Mouse (Mus musculus) urinary bladder, adult 18-20 months (tissue): ENCODE results near the gene Asb14.
"Not testable (repeated sequence)": the region's sequence is repeated elsewhere in the genome, so short reads cannot be mapped to it uniquely, and the experiment has no call there.

ENCODE experiments used
- DNase-seq, 2 experiments: peaks; one replicate each; pipeline ENCODE4 v3.0.0; 2022; ENCODE audit warnings: low spot score in 2 of 2, mixed read lengths in 2 of 2

Asb14 gene

DNA sequence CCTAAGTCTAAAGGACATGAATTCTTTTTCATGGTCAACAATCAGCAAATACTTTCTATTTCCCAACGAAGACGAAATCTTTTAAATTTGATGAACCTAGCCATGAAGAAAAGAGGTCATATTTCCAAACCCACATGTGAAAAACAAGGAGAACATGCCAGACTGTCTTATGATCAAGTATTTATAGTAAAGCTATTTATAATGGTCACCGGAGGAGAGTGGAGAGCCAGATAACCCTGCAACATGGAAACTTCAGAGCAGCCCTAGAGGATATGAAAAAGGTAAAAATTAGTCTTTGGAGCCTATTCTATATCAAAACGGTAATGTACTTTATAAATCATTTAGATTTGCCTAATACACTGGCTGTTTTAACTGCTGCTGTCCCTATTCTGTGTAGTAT, at the start of gene Asb14:
Gene Asb14, plus strand, starts transcription at position 166 of the 400 bp plus-strand sequence.
- no peak for DNase-seq

- DNase-seq = no peak
These were observed 41.3 kb upstream of the Asb14 start for GRCm38 (mm10) chr14:26853053-26853452.

DNA sequence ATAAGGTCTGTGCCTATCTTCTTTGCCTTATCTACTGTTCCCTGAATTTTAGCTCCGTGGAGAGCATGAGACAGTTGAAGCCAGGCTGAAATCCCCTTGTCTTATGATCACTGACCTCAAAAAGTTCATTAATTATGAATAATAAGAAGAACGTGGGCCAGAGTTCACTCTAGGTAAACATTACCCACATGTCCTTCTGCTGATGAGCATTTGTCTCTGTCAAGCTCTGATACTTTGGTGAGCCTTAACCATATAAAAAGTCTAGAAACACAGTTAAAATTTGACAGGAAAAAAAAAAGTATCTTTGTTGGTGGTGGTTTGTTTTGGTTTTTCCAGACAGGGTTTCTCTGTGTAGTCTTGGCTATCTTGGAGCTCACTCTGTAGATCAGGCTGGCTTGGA, 40.3 kb upstream of the Asb14 start:
- DNase-seq = no peak

- DNase-seq = no peak
These were observed 36.0 kb upstream of the Asb14 start for GRCm38 (mm10) chr14:26858364-26858763.

GRCm38 (mm10) chr14:26859024-26859423, 35.3 kb upstream of the Asb14 start:
- no peak for DNase-seq

- no peak for DNase-seq
These were observed 27.0 kb upstream of the Asb14 start for GRCm38 (mm10) chr14:26867356-26867755.

GRCm38 (mm10) chr14:26868299-26868698, 26.1 kb upstream of the Asb14 start:
- DNase-seq = no peak

- no peak for DNase-seq
These were observed 15.6 kb upstream of the Asb14 start for GRCm38 (mm10) chr14:26878756-26879155.

- no peak for DNase-seq
These were observed 14.4 kb upstream of the Asb14 start for GRCm38 (mm10) chr14:26879976-26880375.

DNA sequence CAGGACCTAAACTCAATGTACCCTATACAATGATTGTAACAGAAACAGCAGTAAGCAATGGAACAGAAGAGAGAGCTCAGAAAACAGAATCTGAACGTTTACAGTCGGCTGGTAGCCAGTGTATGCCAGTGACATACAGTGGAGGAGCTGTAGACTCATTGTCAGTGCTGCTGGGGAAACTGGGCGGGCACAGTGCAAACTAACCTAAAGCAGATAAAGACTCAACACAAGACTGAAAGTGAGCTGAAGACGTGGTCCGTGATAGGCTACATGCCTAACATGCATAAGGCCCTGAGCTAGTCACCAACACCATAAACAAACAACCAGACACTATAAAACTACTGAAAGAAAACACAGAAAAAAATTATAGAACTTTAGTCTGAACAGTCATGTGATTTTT, 12.7 kb upstream of the Asb14 start:
- DNase-seq = no peak

GRCm38 (mm10) chr14:26887244-26887643, 7.1 kb upstream of the Asb14 start:
- DNase-seq = no peak

DNA sequence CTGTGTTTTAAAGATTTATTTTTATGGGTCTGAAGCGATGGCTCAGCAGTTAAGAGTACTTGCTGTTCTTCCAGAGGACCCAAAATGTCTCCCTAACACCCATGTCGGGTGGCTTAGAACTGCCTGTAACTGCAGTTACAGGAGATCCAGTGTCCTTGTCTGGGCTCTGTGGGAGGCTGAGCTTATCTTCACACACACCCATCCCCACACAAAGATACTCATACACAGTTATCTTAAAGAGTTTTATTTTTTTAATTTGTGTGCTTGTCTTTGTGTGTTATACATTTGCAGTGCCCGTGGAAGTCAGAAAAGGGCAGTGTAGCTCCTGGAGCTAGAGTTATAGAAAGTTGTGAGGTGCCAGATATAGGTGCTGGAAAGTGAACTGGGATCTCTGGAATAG, 3.6 kb upstream of the Asb14 start:
- DNase-seq = no peak

- DNase-seq = no peak
These were observed 5.1 kb downstream of the Asb14 start for GRCm38 (mm10) chr14:26899490-26899889.

GRCm38 (mm10) chr14:26900893-26901292, 6.5 kb downstream of the Asb14 start:
- DNase-seq = no peak

- no peak for DNase-seq
These were observed 13.0 kb downstream of the Asb14 start for GRCm38 (mm10) chr14:26907401-26907800.

- DNase-seq = not testable (repeated sequence)
These were observed 16.1 kb downstream of the Asb14 start for GRCm38 (mm10) chr14:26910461-26910860.

- no peak for DNase-seq
These were observed 16.8 kb downstream of the Asb14 start for GRCm38 (mm10) chr14:26911201-26911600.

GRCm38 (mm10) chr14:26911826-26912225, 17.5 kb downstream of the Asb14 start:
- DNase-seq = no peak

DNA sequence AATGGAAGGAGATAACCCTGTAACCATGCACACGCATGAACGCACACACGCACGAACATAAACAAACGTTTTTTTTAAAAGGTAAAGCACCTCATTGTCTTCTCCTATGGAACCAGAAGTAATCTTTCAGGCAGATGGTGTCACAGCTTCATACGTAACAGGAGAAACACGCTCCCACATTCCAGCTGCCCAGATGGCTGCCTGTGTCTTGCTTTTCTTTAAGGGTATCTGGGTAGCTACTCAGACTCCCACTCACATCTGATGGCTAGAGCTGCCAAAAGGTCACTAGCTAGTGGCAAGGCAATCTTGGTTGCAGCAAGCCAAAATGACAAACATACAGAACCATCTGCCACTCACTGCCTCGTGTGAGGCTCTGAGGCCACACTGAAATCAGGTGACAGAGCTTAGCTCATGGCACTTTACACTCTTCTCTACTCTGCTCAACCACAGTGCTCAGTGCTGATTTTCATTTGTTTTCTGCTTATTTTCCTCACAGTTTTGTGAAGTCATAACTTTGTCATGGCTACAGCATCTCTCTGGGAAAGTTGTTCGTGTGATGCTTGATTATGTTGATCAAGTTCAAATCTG, 19.4 kb downstream of the Asb14 start:
- no peak for DNase-seq

GRCm38 (mm10) chr14:26919310-26919709, 25.0 kb downstream of the Asb14 start:
- DNase-seq = no peak

- no peak for DNase-seq
These were observed 29.5 kb downstream of the Asb14 start for GRCm38 (mm10) chr14:26923702-26924421.

DNA sequence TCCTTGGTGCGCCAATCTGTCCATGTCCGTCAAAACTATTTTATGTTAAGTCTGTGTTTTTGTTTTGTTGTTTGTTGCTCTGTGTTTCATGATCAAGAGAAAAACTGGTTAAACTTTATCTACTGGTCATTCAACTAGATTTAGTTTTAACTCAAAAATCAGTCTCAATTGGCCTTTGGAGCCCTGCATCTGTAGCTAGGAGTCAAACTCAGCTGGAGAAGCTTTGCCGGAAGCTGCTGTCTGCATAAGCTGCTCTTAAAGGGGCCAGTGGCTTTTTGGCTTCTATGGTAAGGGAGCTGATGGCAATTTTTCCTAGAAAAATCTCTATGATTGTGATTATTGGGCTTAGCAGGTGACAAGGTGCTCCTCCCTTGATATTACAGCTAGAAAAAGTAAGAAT, 40.5 kb downstream of the Asb14 start:
- DNase-seq = no peak

DNA sequence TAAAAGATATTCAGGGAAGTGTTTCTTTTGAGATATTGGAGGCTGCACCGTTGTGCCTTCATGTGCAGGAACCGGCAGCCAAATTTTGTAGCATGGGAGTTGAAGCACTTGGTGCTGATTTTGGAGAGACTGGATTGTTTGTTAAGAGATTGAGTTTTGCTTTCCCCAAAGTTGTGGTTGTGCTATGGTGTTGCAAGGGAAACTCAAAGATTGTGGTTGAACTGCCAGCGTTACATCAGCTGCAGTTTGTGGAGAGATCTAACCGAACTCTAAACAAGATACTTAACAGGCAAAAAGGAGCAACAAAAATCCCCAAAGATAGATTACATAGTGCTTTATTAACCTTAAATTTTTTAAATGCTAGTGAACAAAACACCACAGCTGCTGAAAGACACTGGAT, 41.2 kb downstream of the Asb14 start:
- no peak for DNase-seq

GRCm38 (mm10) chr14:26956139-26956538, 61.8 kb downstream of the Asb14 start:
- not testable (repeated sequence) for DNase-seq
